In genomic region chr12:79939436-79939835, GRCm38 (mm10) we compare ENCODE assay signal across 24 mouse cellular contexts.
"Had no signal": no experiment of that assay in that cellular context is flagged by ENCODE, and none has a peak within 500 bp of the region (broad histone marks: within the 10 kb centered on the region; RNA-seq: fewer than 3 reads in every experiment).

No protein-coding gene starts in this region.

- H3K27ac ChIP-seq: heart, adult 2 months; heart, embryonic 13.5 days; heart, embryonic 15.5 days; hindbrain, embryonic 13.5 days; hindbrain, embryonic 15.5 days; hindbrain, postnatal 0 days; kidney, embryonic 15.5 days; kidney, postnatal 0 days; left cerebral cortex, adult 2 months; limb, embryonic 10.5 days; limb, embryonic 12.5 days had no signal

- H3K36me3 ChIP-seq: heart, embryonic 13.5 days; heart, embryonic 15.5 days; hindbrain, embryonic 13.5 days; hindbrain, embryonic 15.5 days; kidney, embryonic 15.5 days; limb, embryonic 10.5 days; limb, embryonic 12.5 days had no signal

- DNase-seq: gastrocnemius, postnatal 14 days; gastrocnemius, postnatal 36 days; heart, adult 11 months; heart, adult 2 months; heart, postnatal 14 days; heart, postnatal 36 days; kidney, adult 11 months; kidney, adult 2 months; kidney, adult 9 months; kidney, postnatal 14 days; kidney, postnatal 36 days; liver had no signal

- H3K4me2 ChIP-seq: heart, embryonic 11.5 days; heart, embryonic 13.5 days; heart, embryonic 15.5 days; hindbrain, embryonic 13.5 days; hindbrain, embryonic 15.5 days; kidney, embryonic 15.5 days; limb, embryonic 12.5 days had no signal

- ATAC-seq: hindbrain, postnatal 0 days; intestine, embryonic 16.5 days had no signal

- H3K27me3 ChIP-seq: heart, embryonic 13.5 days; heart, embryonic 15.5 days; hindbrain, embryonic 13.5 days; hindbrain, embryonic 15.5 days; kidney, embryonic 15.5 days; limb, embryonic 12.5 days had no signal

- H3K9me3 ChIP-seq: heart, embryonic 13.5 days; heart, embryonic 15.5 days; hindbrain, embryonic 13.5 days; hindbrain, embryonic 15.5 days; kidney, embryonic 15.5 days; limb, embryonic 10.5 days; limb, embryonic 12.5 days had no signal

- H3K4me3 ChIP-seq: heart, adult 2 months; heart, embryonic 13.5 days; heart, embryonic 15.5 days; hindbrain, embryonic 13.5 days; hindbrain, embryonic 15.5 days; kidney, embryonic 15.5 days; left cerebral cortex, adult 2 months; limb, embryonic 10.5 days; limb, embryonic 12.5 days had no signal

- H3K9ac ChIP-seq: heart, embryonic 13.5 days; heart, embryonic 15.5 days; hindbrain, embryonic 13.5 days; hindbrain, embryonic 15.5 days; kidney, embryonic 15.5 days; limb, embryonic 12.5 days had no signal
